Mouse (Mus musculus) pancreas, adult 10 weeks (tissue): ENCODE results near the gene Gpx8. TPM values are rescaled to one million over a fixed set of nuclear protein-coding genes. Genes with fewer than 3 reads are reported as not detected.

Source experiments
- polyA plus RNA-seq: library from polyadenylated mRNA; stranded (reverse); fragments of 350-450 nt; fragmentation: Illumina TruSeq; extraction: RNeasy Lipid Tissue Mini Kit (QIAGEN cat#74804); gene quantifications from one replicate; pipeline ENCODE4 v1.2.3, GENCODE M21; 2015; ENCODE audit warnings: low read depth, low replicate concordance; ENCODE audit not compliant: insufficient read depth

The Gpx8 gene
- 12.5 TPM for polyA plus RNA-seq

GRCm38 (mm10) chr13:113046211-113046883, at the start of gene Gpx8:
Gene Gpx8 (minus strand): TSS chr13:113046410.

DNA sequence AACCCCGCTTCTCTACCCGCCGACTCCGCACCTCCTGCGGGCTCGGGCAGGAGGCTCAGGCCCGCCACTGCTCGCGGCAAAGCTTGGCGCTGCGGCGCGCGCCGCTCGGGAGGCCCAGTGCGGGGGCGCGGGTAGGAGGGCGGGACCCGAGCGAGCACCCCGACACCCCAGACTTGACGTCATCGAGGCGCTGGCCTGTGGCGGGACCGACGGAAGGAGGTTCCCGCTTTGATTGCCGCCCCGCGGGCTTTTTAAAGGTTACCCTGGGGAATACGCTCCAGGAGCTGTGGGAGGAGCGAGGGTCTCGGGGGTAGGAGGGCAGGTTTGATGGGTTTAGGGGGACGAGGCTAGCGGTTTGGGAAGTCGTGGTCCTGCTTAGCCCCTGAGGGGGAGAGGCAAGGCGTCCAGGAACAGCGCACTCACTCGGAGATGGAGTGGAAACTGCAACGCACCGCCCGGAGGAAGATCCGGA, 11.2 kb downstream of the Gpx8 start, which contains the start of gene Cdc20b:
TSS of gene Cdc20b (plus strand) at position 162 of the 472 bp plus-strand sequence.

DNA sequence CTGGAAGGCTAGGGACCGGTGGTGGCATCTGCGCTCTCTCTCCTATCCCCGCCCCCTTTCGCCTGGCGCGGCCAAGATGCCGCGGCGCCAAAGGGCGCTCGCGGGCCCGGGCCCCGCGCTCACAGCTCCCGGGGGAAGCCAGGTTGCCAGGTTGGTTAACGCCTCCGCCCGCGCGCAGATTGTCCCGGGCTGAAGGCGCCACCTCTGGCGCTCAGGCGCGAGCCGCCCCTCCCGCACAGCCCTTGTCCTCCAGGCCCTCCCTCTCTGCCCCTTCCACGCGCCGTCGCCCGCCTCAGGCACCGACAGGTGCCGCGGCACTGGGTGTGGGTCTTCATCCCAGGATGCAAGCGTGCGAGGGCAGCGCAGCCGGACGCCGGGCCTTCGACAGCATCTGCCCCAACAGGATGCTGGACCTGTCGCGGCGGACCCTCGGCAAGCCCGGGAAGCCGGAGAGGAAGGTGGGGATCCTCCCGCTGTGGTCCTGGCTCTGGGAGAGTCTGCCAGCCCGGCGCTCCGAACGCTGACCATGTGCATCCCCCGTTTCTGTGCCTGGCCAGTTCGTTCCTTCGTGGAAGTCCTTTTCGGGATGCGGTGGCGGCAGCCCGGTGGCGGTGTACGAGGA, 52.6 kb downstream of the Gpx8 start, which contains the start of gene Mcidas:
TSS of gene Mcidas (plus strand) at position 315 of the 622 bp plus-strand sequence.

Other genes with a start within 250 kb of the Gpx8 start
- gene Plpp1, start 245.6 kb downstream of the Gpx8 start, polyA plus RNA-seq = 59.3 TPM
- 7.6 TPM for gene Mtrex, start 119.0 kb downstream of the Gpx8 start, polyA plus RNA-seq
- 2.2 TPM for gene Dhx29, start 119.0 kb downstream of the Gpx8 start, polyA plus RNA-seq
- not detected for gene Ccno, start 58.6 kb downstream of the Gpx8 start, polyA plus RNA-seq
- gene Mcidas, start 52.6 kb downstream of the Gpx8 start, polyA plus RNA-seq = not detected
- not detected for gene Cdc20b, start 11.3 kb downstream of the Gpx8 start, polyA plus RNA-seq
- gene Gzma, start 54.6 kb upstream of the Gpx8 start, polyA plus RNA-seq = not detected
- gene Esm1, start 163.2 kb upstream of the Gpx8 start, polyA plus RNA-seq = 8.4 TPM
- not detected for gene Gzmk, start 179.5 kb upstream of the Gpx8 start, polyA plus RNA-seq
- gene BC067074, start 246.7 kb upstream of the Gpx8 start, polyA plus RNA-seq = 1.0 TPM